Mouse (Mus musculus) urinary bladder, postnatal 36 days (tissue): ENCODE results near the gene Sipa1l1.

Source experiments
- DNase-seq, 2 experiments: peaks; one replicate each; pipeline ENCODE4 v3.0.0; 2022; ENCODE audit warnings: low spot score in 2 of 2, mixed read lengths in 1 of 2

Sipa1l1 gene

GRCm38 (mm10) chr12:82334550-82334949 is 165.4 kb downstream of the Sipa1l1 start:
- DNase-seq: no peak

- no peak for DNase-seq
Measured at GRCm38 (mm10) chr12:82335095-82335494, 166.0 kb downstream of the Sipa1l1 start.

DNA sequence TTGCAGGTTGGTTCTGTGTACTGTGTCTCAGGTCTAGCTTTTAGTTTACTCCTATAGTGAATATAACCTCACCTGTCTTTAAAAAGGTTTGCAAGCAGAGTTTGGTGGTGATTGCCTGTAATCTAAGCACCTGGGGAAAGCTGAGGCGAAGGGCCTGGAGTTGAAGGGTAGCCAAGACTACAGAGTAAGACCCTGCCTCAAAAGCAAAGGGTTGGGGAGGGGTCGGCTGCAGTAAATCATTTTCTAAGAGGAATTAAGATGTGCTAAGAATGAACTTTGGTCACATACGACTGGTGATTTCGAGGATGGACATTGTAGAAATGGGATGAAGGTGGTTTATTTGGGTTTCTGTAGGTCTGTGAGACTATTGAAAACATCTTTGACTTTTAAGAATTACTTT is 169.4 kb downstream of the Sipa1l1 start:
- no peak for DNase-seq

GRCm38 (mm10) chr12:82339221-82339861 is 170.2 kb downstream of the Sipa1l1 start:
- no peak for DNase-seq

GRCm38 (mm10) chr12:82340196-82340918 is 171.2 kb downstream of the Sipa1l1 start:
- DNase-seq: no peak

DNA sequence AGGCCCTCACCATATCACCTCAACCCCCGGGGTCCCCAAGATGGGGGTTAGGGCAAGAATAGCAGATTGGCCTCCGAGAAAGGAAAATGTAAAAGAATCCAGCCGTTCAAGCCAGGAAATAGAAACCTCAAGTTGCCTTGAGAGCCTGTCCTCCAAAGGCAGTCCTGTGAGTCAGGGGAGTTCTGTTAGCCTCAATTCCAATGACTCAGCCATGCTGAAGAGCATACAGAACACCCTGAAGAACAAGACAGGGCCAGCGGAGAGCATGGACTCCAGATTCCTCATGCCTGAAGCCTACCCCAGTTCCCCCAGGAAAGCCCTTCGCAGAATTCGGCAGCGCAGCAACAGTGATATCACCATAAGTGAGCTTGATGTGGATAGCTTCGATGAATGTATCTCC is 172.1 kb downstream of the Sipa1l1 start:
- DNase-seq: no peak

- no peak for DNase-seq
Measured at GRCm38 (mm10) chr12:82341696-82342095, 172.6 kb downstream of the Sipa1l1 start.

GRCm38 (mm10) chr12:82350082-82350481 is 181.0 kb downstream of the Sipa1l1 start:
- DNase-seq: no peak

DNA sequence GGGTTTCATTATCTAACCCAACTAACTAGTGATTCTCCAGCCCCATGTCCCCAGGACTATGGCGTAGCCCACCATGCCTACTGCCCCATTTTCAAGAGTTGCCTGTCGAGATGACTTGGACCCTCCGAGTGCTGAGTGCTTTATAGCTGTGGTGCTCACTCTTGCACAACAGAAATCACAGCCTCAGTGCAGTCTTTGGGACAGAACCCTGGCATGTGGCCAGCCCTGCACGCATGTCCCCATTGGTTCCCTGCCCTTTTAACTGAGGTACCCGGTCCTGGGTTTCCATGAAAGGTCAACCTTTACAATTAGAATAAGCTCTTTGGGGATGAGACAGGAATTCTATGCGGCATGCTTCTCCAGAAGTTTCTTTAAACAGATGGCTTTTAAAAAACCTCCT is 181.8 kb downstream of the Sipa1l1 start:
- DNase-seq: no peak

DNA sequence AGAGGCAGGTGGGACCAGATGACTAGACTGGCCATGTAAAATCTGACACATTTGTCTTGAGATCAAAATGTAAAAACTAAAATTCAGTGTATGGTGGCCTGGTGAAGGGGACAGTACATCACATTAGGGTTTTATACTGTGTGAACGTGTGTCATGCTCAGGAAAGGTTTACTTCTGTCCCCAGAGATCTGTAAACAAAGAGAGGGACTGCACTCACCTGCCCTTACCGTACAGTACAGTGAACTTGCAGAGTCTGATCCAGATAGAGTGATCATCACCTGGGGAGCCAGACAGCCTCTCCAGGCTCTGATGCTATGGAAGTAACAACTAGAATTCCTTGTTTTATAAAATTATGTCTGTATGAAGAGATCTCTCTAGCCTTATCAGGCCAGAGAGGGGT is 184.5 kb downstream of the Sipa1l1 start:
- no peak for DNase-seq

GRCm38 (mm10) chr12:82355419-82356149 is 186.5 kb downstream of the Sipa1l1 start:
- no peak for DNase-seq

GRCm38 (mm10) chr12:82356476-82356875 is 187.4 kb downstream of the Sipa1l1 start:
- no peak for DNase-seq

- DNase-seq: no peak
Measured at GRCm38 (mm10) chr12:82357431-82357830, 188.3 kb downstream of the Sipa1l1 start.

DNA sequence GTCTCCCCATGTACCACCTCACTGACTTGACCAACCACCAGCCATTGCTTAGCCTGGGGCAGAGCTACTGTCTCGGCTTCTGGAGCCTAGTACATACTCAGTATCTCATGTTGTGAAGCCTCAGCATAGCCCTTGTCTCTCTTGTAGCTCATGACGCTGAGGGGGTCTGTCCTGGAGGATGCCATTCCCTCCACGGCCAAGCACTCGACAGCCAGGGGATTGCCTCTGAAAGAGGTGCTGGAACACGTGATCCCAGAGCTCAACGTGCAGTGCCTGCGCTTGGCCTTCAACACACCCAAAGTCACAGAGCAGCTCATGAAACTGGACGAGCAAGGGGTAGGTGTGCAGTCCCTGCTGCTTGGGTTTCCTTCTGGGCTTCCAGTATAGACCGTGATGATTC is 193.7 kb downstream of the Sipa1l1 start:
- no peak for DNase-seq

GRCm38 (mm10) chr12:82364186-82364585 is 195.1 kb downstream of the Sipa1l1 start:
- no peak for DNase-seq

DNA sequence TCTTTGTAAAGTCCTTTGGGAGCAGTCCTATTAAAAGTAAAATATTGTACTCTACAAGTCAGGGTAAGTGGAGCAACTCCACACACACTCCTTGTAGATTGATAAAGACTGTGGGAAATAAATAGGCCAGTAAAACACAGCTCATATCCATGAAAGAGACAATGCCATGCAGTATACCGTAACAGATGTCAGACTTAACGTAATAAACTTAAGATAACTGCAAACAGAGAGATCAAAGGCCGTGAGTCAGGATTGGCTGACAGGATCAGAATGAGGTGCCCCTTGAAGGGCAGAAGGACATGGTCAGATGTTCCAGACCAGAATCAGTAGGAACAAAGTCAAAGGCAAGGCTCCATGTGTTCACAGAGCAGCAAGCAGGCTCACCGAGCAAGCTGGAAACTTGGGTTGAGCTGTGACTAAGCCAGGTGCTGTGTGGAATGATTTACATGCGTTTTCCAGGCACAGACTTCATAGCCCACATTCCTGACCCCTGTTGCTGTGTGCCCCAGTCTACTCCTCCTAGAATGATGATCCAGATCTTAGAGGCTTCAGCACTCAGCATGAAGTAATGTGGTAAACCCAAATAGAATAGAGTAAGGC is 196.3 kb downstream of the Sipa1l1 start:
- DNase-seq: no peak

DNA sequence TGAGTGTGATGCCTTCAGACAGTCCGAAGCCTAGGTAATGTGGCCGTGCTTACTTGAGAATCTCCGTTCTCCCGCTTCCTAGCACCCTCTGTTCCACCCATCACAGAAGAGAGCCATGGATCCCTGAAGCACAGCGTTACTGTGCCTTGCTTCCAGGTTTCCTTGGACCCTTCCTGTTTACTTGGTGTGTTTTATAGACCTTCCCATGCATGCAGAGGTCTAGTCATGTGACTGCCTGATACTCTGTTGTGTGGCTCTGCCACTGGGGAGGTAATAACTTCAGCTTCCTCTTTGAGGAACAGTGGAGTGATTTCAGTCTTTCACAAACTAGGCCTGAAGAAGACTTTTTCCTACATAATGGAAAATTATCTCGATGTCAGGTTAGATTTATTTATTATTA is 197.6 kb downstream of the Sipa1l1 start:
- no peak for DNase-seq

DNA sequence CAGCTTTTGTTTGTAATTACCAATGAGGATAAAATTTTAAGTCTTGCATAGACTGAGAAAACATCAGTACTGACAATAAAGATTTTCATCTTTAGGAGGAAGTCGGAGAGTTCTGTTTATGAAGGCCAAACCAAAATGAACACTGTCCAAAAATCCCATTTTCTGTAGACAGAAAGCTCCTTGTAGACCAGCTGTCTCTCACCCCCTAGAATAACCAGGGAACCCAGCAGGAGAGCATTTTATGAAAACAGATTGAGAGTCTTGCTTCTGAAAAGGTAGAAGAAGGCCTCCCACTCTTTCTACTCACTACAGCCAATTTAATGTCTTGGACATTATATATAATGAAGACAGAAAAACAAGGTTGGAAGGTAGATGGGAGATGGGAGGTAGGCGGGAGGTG is 198.2 kb downstream of the Sipa1l1 start:
- DNase-seq: no peak

GRCm38 (mm10) chr12:82367986-82368385 is 198.9 kb downstream of the Sipa1l1 start:
- no peak for DNase-seq

GRCm38 (mm10) chr12:82369402-82370160 is 200.5 kb downstream of the Sipa1l1 start:
- DNase-seq: no peak

- no peak for DNase-seq
Measured at GRCm38 (mm10) chr12:82371266-82371665, 202.1 kb downstream of the Sipa1l1 start.

DNA sequence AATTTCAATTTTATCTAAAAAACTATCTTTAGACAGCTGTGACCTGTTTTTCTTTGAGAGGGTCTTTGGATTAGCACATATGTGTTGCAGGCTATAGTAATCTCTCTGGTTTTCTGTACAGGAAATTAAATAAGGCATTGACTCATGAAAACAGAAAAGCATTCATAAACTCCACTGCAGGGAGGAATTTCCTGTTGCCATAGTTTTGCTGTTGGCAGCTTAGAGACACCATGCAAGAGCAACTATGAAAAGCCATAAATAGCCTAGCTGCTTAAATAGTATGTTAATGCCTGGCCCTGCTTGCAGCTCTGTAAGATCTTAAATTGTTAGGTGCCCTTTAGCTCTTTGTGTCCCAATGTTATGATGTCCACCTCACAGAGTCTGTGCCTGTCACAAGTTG is 204.9 kb downstream of the Sipa1l1 start:
- no peak for DNase-seq
